Mouse (Mus musculus) stomach, embryonic 16.5 days (tissue): ENCODE data around the gene Wnt7b. TPM values are rescaled to one million over a fixed set of nuclear protein-coding genes. Genes with fewer than 3 reads are reported as not detected.
A peak's percentile ranks its signal among the peaks of the same experiment; 100 is the strongest.

Experiments used
- ATAC-seq: fragments of 200-750 bp; cut with Nextera tagmentation; 2 replicates; pipeline ENCODE4 v1.8.0; 2017; ENCODE audit warnings: moderate number of reproducible peaks, moderate TSS enrichment; ENCODE audit not compliant: insufficient read depth, low FRiP score
- H3K27ac ChIP-seq: fragments of 300-500 bp; sonication (generic); 2 replicates; pipeline ENCODE4 v1.5.1; 2014; ENCODE audit warnings: low read length
- H3K27me3 ChIP-seq: fragments of 300-500 bp; sonication (generic); 2 replicates; pipeline ENCODE4 v1.6.1; 2014; ENCODE audit warnings: low read length, control low read depth, mixed read lengths; ENCODE audit not compliant: control insufficient read depth, insufficient read depth
- H3K36me3 ChIP-seq: fragments of 300-500 bp; sonication (generic); 2 replicates; pipeline ENCODE4 v1.6.1; 2014; ENCODE audit warnings: low read length; ENCODE audit not compliant: control insufficient read depth, insufficient read depth
- H3K4me1 ChIP-seq: fragments of 300-500 bp; sonication (generic); 2 replicates; pipeline ENCODE4 v1.6.1; 2014; ENCODE audit warnings: low read length, control low read depth, mixed read lengths; ENCODE audit not compliant: control insufficient read depth, insufficient read depth
- H3K4me2 ChIP-seq: fragments of 300-500 bp; sonication (generic); 2 replicates; pipeline ENCODE4 v1.6.1; 2014; ENCODE audit warnings: low read depth, low read length, mixed read lengths
- H3K4me3 ChIP-seq: fragments of 300-500 bp; sonication (generic); replicated peaks from 2 replicates; pipeline ENCODE4 v1.5.1; 2014; ENCODE audit warnings: mild to moderate bottlenecking, low read length
- H3K9ac ChIP-seq: fragments of 300-500 bp; sonication (generic); 2 replicates; pipeline ENCODE4 v1.6.1; 2014; ENCODE audit warnings: low read length
- H3K9me3 ChIP-seq: fragments of 300-500 bp; sonication (generic); replicated peaks from 2 replicates; pipeline ENCODE4 v1.6.1; 2016; ENCODE audit warnings: low read length, control low read depth; ENCODE audit not compliant: control insufficient read depth
- WGBS: fragments of 180-500 bp; shearing (Covaris S2); extraction: QIAGEN DNeasy Blood & Tissue Kit; methylation state at CpG from one replicate; pipeline ENCODE4 v1.1.7; 2014; 5-methylcytosine and 5-hydroxymethylcytosine counted together
- polyA plus RNA-seq: library from polyadenylated mRNA; unstranded; fragments of >200 nt; fragmentation: Nextera tagmentation; extraction: Ambion mirVana; gene quantifications from 2 replicates; pipeline ENCODE4 v1.2.1, GENCODE M21; 2015

Wnt7b gene
- polyA plus RNA-seq, 1 experiment from 2014 or later: 3.4 TPM

- Histone ChIP-seq H3K27me3 (no peaks in the 10 kb centered on the region), H3K27ac (no peak overlapping the region), H3K9me3 (no peaks in the 10 kb centered on the region), H3K9ac (no peak overlapping the region), H3K36me3 (no peaks in the 10 kb centered on the region), H3K4me2 (no peak overlapping the region), H3K4me1 (no peaks in the 10 kb centered on the region), H3K4me3 (no peak overlapping the region)
- ATAC-seq: no peak
- 54% methylated on average over 32 of the region's 32 CpGs for WGBS
These were observed 74.8 kb downstream of the Wnt7b start for GRCm38 (mm10) chr15:85507370-85508014.

DNA sequence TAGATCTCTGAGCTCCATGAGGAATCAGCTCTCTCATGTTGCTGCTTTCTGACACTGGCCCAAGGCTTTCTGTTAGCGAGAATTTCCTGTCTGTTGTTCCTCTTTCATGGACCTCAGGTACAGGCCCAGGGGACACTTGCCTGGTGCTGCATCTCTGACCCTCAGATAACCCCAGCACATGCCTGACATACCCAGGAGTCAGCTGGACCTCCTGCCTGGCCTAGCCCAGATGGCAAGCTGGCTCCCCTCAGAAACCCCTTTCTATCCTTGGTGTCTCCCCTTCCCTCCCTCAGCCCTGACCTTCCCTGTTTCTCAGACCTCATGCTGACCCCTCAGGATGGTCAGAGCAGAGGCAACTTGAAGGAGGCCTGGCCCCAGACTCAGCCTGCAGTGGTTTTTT, 75.6 kb downstream of the Wnt7b start:
- no peaks in the 10 kb centered on the region for H3K36me3 ChIP-seq
- no peaks in the 10 kb centered on the region for H3K4me1 ChIP-seq
- no peak overlapping the region for H3K4me3 ChIP-seq
- WGBS: 29% methylated on average over 1 of the region's 1 CpGs
- ATAC-seq: no peak
- no peaks in the 10 kb centered on the region for H3K9me3 ChIP-seq
- no peaks in the 10 kb centered on the region for H3K27me3 ChIP-seq
- no peak overlapping the region for H3K4me2 ChIP-seq
- H3K9ac ChIP-seq: no peak overlapping the region
- no peak overlapping the region for H3K27ac ChIP-seq

GRCm38 (mm10) chr15:85505118-85505925, 77.0 kb downstream of the Wnt7b start:
- Histone ChIP-seq H3K27me3 (no peaks in the 10 kb centered on the region), H3K36me3 (no peaks in the 10 kb centered on the region), H3K27ac (no peak overlapping the region), H3K9ac (no peak overlapping the region), H3K4me2 (no peak overlapping the region), H3K9me3 (no peaks in the 10 kb centered on the region), H3K4me1 (no peaks in the 10 kb centered on the region), H3K4me3 (no peak overlapping the region)
- 0 out of 2 replicates have a peak, but pooled peaks have one; percentile 31 for ATAC-seq
- WGBS: 46% methylated on average over 14 of the region's 14 CpGs

GRCm38 (mm10) chr15:85503127-85503526, 79.1 kb downstream of the Wnt7b start, which contains the start of gene 7530416G11Rik:
Gene 7530416G11Rik, minus strand, starts transcription at chr15:85503227.
- Histone ChIP-seq H3K9me3 (no peaks in the 10 kb centered on the region), H3K9ac (no peak within 1 kb of the TSS), H3K4me2 (no peak within 1 kb of the TSS), H3K4me3 (no peak within 1 kb of the TSS), H3K4me1 (no peaks in the 10 kb centered on the region), H3K27me3 (no peaks in the 10 kb centered on the region), H3K27ac (no peak within 1 kb of the TSS), H3K36me3 (no peaks in the 10 kb centered on the region)
- WGBS: 85% methylated on average over 8 of the region's 8 CpGs
- no peak for ATAC-seq

DNA sequence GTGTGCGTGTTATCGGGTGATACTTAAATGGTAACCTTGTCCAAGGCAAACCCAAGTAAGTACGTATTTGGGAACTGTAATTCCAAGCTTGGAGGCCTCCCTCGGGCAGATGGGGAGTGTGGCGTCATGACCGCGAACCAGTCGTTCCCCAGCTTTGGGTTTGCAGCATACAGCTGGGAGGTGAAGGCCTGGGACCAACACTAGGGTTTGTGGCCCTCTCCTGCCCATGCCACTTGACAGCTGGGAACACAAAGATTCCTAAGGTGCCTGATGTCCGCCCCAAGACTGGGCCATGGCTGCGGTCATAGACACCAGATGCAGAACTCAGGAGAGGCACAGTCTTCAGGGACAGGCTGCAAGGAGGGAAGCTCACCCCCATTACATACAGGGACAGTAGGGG, 82.0 kb downstream of the Wnt7b start:
- Histone ChIP-seq H3K27me3 (no peaks in the 10 kb centered on the region), H3K36me3 (no peaks in the 10 kb centered on the region), H3K4me2 (no peak overlapping the region), H3K9me3 (no peaks in the 10 kb centered on the region), H3K4me1 (no peaks in the 10 kb centered on the region), H3K27ac (no peak overlapping the region), H3K9ac (no peak overlapping the region), H3K4me3 (no peak overlapping the region)
- WGBS: 84% methylated on average over 10 of the region's 10 CpGs
- ATAC-seq: no peak

- 0 out of 2 replicates have a peak, but pooled peaks have one; percentile 56 for ATAC-seq
- Histone ChIP-seq H3K27ac (no peak overlapping the region), H3K9me3 (no peaks in the 10 kb centered on the region), H3K9ac (no peak overlapping the region), H3K4me2 (no peak overlapping the region), H3K27me3 (no peaks in the 10 kb centered on the region), H3K4me1 (no peaks in the 10 kb centered on the region), H3K4me3 (no peak overlapping the region), H3K36me3 (no peaks in the 10 kb centered on the region)
- WGBS: 42% methylated on average over 10 of the region's 10 CpGs
These were observed 84.2 kb downstream of the Wnt7b start for GRCm38 (mm10) chr15:85497981-85498475.

GRCm38 (mm10) chr15:85497548-85497947, 84.7 kb downstream of the Wnt7b start:
- no peak overlapping the region for H3K4me2 ChIP-seq
- H3K36me3 ChIP-seq: no peaks in the 10 kb centered on the region
- H3K27me3 ChIP-seq: no peaks in the 10 kb centered on the region
- WGBS: 96% methylated on average over 4 of the region's 4 CpGs
- H3K4me1 ChIP-seq: no peaks in the 10 kb centered on the region
- H3K4me3 ChIP-seq: no peak overlapping the region
- no peaks in the 10 kb centered on the region for H3K9me3 ChIP-seq
- no peak overlapping the region for H3K9ac ChIP-seq
- no peak overlapping the region for H3K27ac ChIP-seq
- no peak for ATAC-seq

GRCm38 (mm10) chr15:85494163-85494621, 88.1 kb downstream of the Wnt7b start:
- no peak overlapping the region for H3K9ac ChIP-seq
- no peaks in the 10 kb centered on the region for H3K9me3 ChIP-seq
- no peak overlapping the region for H3K4me3 ChIP-seq
- 13% methylated on average over 11 of the region's 11 CpGs for WGBS
- no peak overlapping the region for H3K4me2 ChIP-seq
- no peak for ATAC-seq
- no peaks in the 10 kb centered on the region for H3K4me1 ChIP-seq
- no peak overlapping the region for H3K27ac ChIP-seq
- 0 out of 2 replicates have a peak, but pooled peaks cover 3% of the 10 kb centered on the region for H3K27me3 ChIP-seq
- no peaks in the 10 kb centered on the region for H3K36me3 ChIP-seq

DNA sequence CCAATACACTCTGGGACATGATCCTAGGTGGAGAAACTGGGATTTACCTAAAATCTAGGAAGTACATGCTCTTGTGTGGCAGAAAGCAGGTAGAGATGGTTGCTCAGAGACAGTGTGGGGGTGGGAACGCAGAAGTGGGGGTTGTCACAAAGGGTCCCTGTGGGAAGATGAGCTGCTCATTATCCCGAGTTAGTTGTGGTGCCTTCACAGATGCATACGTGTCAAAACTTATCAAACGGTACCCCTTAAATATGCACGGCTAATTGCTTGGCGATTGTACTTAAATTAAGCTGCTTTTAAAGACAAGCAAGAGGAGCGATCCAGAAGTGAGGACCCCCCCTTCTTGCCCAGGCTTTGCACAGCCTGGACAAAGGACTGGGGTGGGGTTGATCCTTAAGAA, 92.5 kb downstream of the Wnt7b start:
- WGBS: 75% methylated on average over 7 of the region's 7 CpGs
- Histone ChIP-seq H3K9me3 (no peaks in the 10 kb centered on the region), H3K4me1 (no peaks in the 10 kb centered on the region), H3K4me3 (no peak overlapping the region), H3K9ac (no peak overlapping the region), H3K4me2 (no peak overlapping the region), H3K27ac (no peak overlapping the region), H3K27me3 (0 out of 2 replicates have a peak, but pooled peaks cover 3% of the 10 kb centered on the region), H3K36me3 (no peaks in the 10 kb centered on the region)
- no peak for ATAC-seq
